Mouse (Mus musculus): ENCODE results near the gene Angptl2.
"Not testable (repeated sequence)": the region's sequence is repeated elsewhere in the genome, so short reads cannot be mapped to it uniquely, and the experiment has no call there.

The Angptl2 gene

DNA sequence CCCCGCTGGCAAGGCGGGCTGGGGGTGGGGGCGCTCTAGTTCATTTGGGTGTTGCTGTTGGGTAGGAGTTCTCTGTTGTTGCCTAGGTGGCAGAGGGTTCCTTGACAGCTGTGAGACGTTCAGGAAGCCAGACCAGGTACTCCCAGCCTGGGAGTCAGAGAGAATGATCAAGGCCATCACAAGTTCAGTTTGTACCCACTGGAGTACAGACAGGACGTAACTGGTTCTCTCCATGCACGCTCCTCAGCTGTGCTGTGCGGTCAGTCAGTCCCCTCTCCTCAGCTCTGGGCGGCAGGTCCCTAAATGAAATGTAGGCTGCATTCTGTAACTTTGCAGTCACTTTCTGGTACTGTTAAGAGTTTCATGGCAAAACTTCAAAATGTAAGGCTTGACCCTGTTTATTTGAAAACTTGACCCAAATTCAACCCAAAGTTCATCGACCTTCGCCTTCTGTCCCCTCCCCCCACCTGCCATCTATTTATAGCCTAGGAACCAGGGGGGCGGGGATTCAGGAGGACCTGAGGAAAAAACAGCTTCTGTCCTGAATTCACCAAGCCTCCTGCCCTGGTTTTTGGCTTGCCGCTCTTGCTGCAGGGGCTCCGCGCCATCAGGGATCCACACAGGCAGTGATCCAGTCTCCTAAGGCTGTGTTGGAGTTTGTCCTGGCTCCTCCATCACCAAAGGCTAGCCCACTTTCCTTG, 15.4 kb upstream of the Angptl2 start:
- no peak for DNase-seq (ENCODE audit: low read depth, low spot score)

DNA sequence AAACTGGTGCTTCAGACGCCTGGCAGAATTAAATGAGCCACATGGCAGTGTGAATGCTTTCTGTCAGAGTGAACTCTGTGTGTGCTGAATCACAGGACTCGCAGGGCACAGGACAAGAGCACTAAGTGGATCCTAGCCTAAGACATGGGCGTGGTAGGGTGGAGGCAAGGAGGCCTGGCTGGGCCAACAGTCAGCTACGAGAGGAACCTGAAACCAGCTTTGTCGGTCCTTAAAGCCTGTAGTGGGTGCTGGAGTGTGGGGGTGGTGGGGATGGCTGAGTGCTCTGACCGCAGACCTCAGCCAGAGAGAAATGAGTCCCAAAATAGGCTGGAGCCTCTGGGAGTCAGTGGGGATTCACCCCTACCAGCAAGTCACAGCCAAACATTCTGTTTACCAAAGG, 12.6 kb upstream of the Angptl2 start:
- DNase-seq (ENCODE audit: low read depth, low spot score) = no peak

- no peak for DNase-seq (ENCODE audit: low read depth, low spot score)
Measured at GRCm38 (mm10) chr2:33204980-33205379, 10.9 kb upstream of the Angptl2 start.

DNA sequence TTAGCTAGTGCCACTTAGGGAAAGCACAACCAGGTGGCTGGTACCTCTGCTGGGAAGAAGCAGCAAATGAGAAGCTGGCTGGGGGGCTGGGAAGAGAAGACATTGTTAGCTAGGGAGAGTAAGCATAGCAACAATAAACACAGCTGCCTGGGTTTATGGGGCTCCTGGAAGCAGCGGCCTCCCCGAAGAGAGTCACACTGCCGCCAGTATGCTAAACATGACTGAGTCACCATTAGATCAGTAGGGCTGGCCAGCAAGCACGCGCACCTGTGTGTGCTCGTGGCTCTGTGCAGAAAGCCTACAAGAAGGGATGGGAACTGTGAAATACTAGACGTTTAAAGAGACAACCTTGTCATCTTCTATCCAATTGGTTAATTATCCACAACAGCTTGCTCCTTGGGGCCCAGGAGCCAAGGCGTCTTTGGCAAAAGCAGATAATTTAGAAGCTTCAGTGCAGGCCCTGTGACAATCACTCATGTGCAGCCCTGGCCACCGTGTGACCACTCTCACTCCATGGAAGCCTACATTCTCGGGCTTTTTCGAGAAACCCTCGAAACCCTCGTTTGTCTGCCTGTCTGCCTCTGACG, 9.8 kb upstream of the Angptl2 start:
- no peak for DNase-seq (ENCODE audit: low read depth, low spot score)

GRCm38 (mm10) chr2:33207069-33207468, 8.8 kb upstream of the Angptl2 start:
- DNase-seq (ENCODE audit: low read depth, low spot score) = no peak

GRCm38 (mm10) chr2:33208134-33208533, 7.7 kb upstream of the Angptl2 start:
- no peak for DNase-seq (ENCODE audit: low read depth, low spot score)

DNA sequence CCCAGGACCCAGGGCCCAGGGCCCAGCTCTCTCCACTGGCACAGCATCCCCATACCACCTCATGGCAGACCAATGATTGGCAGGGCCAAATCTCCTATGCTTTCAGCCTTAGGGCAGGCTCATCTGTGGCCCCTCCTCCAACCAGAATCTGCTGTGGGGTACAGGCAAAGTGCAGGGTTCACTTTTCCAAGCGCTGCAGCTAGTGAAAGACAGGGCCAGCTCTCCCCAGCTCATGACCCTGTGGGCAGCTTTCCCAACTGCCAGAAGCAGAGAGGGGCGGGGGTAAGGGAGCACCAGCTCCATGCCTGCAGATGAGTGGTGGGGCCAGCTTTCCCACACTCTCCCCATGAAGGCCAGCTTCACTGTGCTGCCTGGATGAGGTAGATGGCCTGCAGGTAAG, 5.0 kb upstream of the Angptl2 start:
- no peak for DNase-seq (ENCODE audit: low read depth, low spot score)

DNA sequence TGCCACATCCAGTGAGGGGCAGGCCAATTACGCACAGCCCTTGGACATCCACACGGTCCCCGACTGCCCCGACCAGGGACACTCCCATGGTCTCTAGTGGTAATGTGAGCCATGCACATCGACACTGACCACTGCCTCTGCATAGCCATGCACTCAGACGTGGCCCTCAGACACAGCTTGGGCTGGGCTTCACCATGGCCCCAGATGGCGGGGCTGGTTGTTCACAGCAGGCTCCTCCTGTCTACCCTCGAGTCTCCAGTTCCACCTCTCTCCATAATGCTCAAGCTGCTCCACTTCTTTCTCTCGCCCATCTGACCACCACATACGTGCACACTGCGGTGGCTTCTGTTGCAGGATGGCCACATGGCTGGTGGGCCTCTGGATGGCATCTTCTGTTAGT, 4.6 kb upstream of the Angptl2 start:
- DNase-seq (ENCODE audit: low read depth, low spot score) = not testable (repeated sequence)

DNA sequence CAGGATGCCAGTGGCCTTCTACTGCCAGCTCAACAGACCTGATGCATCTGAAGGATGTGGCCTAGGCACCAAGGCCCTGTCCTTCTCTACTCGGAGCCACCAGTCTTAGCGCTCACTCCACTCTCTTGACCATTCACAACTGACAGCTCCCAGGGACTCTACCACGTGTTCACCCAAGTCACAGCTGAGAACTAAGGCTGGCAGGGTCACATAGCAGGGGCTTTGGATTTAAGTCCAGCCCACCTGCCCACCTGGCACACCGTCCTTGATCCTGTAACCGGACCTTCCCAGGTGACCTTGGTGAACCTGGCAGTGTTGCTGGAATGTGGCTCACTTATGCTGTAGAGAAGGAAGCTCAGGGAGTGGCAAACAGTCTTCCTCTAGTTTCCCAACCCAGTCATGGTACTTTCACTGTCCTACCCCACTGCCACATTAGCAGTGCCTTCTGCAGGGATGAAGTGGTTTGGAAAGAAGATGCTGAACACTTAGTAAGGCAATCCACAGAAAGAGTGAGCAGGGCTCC, 631 bp upstream of the Angptl2 start:
- no peak for DNase-seq (ENCODE audit: low read depth, low spot score)

GRCm38 (mm10) chr2:33216645-33217424, 966 bp downstream of the Angptl2 start:
- no peak for DNase-seq (ENCODE audit: low read depth, low spot score)

- DNase-seq (ENCODE audit: low read depth, low spot score) = no peak
Measured at GRCm38 (mm10) chr2:33217425-33217794, 1.5 kb downstream of the Angptl2 start.

DNA sequence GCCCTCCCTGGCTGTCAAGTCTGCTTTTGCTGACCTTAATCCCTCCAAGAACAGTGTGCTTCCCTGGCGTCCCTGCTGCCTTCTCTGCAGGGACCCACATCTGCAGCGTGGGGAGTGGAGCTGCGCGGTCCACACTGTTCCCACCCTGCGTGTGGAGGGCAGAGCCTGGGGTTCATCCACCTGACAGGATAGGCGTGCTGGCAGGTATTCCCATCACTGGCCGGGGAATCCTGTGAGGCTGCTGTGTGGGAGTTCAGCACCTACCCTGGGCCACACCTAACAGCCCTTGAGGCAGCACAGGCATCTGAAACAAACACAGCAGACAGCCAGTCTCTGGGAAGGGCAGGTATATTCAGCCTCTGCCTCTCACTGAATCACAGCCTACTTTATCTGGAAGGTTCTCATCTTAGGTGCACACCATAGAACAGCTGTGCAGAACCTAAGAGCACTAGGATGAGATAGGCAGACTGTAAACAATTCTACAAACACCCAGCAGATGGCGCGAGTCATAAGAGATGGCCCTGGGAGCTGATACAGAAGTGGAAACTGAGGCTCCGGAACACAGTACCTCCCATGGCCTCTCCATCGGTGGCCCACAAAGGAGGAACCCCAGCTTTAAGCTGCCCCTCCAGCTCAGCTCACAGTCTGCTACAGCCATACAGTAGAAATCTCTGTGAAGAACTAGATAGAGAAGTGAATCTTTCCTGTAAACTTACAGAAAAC, 3.2 kb downstream of the Angptl2 start:
- no peak for DNase-seq (ENCODE audit: low read depth, low spot score)

GRCm38 (mm10) chr2:33219637-33220036, 3.8 kb downstream of the Angptl2 start:
- DNase-seq (ENCODE audit: low read depth, low spot score) = no peak

DNA sequence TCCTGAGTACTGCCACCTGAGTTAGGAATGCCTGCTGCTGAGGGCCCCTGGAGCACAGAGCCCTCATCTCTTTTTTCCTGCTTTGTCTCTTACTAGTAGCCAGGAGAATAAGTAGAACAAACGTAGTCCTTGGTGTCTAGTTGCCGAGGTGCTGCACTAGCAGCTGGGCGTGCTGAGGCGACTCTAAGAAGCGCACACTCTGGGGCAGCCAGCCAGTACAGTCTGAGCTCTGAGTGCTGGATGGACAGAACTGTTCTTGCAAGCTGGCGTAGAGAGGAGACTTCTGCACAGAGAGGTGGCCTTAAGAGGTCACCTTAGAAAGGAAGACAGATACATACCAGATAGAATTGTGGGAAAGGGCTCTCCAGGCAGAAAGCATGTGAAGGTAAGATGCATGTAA, 4.4 kb downstream of the Angptl2 start:
- no peak for DNase-seq (ENCODE audit: low read depth, low spot score)

DNA sequence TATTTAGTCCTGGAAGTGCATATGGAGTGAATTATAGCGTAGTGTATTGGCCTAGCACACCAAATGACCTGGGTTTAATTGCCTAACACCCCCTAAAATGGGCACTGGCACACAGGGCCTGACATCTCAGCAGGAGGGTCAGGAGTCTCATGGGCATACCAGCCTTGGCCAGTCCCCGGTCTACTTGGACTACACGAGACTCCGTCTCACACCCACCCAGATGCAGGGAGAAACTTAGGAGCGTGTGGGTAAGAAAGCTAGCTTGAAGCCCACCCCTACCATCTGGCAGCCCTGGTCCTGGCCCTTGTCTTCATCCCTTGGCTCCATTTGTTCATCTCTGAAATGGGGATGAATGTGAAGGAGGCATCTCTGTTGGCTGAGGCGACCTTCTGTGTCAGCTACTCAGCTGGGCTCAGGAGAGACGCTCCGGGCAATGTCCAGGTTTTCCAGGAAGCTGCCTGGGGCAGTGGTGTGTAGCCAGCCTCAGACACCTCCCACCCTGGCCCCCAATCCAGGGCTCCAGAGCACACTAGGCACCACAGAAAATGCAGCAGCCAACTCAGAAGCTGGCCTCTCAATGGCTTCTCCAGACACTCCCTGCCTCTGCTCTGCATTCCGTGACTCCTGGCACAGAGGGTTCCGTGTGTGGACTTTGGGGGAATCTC, 4.9 kb downstream of the Angptl2 start:
- no peak for DNase-seq (ENCODE audit: low read depth, low spot score)

DNA sequence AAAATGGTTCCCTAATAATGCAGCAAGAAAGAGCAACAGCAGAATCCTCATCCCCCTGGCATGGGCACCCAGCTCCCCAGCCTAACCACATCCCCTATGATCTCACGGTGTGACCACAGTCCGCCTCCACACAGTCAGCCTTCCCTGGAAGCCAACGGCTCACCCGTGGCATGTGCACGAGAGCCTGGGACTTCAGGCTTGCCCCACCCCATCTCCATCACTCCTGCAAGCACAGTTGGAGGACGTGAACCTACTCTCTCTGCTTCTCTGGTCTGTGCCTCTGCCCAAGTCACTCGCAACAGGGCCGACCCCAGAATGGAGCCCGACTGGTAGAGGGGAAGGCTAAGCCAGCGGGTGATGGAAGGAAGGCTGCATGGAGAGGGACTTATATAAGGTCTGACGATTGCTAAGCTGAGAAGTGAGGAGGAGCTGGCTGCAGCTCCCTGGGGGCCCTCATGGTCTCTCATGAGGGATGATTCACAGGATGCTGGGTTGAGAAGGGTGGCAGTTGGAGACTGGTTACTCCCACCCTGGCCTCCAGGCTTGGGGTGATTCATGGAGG, 5.6 kb downstream of the Angptl2 start:
- DNase-seq (ENCODE audit: low read depth, low spot score) = no peak

DNA sequence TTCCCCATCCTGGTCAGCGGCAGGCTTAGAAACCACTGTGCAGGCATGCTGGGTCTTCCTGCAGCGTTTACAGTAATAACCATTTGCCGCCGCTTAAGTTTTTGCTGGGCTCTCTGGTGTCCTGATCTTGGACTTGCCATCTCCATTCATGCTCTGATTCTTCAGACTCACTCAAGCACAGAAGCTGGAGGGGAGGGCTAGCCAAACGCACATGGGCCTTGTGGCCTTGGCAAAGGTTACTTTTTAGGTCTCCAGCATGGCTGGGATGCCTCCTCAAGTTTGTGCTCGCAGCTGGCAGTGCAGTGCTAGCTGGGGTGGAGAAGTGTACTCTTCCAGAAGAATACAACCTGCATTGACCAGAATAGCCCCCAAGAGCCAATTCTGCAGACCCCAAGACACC, 6.6 kb downstream of the Angptl2 start:
- no peak for DNase-seq (ENCODE audit: low read depth, low spot score)

DNA sequence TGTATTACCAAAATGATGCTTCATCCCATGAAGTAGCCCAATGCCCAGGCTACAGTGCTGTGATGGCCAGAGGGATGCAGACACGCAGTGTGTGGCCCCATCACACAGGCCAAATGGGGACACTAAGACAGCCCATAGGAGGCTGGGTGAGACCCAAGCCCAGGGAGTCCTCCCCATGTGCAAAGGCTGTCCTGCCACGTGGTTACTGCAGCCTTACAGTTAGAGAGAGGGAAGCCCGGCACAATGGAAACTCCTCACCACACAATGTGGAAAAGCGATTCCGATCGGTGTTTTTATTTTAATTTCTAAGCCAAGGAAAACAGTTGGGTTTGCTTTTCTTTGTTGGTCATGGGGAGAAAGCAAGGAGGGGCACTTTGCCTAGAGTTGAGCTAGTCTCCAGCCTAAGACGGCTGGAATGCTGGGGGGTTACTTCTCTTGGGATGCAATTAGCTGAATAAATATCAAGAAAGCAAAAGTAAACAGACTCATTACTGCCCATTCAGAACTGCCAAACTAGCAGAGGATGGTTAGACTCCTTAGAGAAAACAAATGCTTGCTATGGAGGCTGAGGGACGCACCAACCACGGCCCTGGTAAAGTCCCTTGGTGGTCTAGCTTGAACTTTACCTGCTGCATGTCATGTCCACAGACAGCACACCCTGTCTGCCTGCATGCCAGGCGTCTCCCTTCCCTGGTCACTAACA, 7.9 kb downstream of the Angptl2 start:
- no peak for DNase-seq (ENCODE audit: low read depth, low spot score)

DNA sequence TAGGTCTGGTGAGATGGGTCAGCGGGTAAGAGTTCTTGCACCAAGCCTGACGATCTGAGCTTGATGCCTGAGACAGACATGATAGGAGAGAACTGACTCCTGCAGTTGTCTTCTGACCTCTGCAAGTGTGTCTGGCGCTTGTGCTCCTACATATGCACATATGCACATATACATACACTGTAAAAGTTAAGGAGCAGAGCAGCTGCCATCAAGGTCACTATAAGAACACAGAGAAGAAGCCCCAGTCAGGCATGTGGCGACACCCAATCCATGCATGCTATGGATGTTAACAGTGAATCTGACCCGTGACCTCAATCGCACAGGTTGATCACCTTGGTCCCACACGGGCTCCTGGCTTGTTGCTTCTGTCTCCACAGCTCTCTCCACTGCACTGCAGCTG, 10.1 kb downstream of the Angptl2 start:
- no peak for DNase-seq (ENCODE audit: low read depth, low spot score)

- no peak for DNase-seq (ENCODE audit: low read depth, low spot score)
Measured at GRCm38 (mm10) chr2:33228077-33228476, 12.2 kb downstream of the Angptl2 start.

DNA sequence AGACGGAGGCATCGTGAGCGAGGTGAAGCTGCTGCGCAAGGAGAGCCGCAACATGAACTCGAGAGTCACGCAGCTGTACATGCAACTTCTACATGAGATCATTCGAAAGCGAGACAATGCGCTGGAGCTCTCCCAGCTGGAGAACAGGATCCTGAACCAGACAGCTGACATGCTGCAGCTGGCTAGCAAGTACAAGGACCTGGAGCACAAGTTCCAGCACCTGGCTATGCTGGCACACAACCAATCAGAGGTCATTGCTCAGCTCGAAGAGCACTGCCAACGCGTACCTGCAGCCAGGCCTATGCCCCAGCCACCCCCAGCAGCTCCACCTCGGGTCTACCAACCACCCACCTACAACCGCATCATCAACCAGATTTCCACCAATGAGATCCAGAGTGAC, 12.7 kb downstream of the Angptl2 start:
- DNase-seq (ENCODE audit: low read depth, low spot score) = no peak

All from brain, embryonic 18.5 days (tissue).